Comparison of ENCODE assay signal across 11 mouse cellular contexts in the genomic region with DNA sequence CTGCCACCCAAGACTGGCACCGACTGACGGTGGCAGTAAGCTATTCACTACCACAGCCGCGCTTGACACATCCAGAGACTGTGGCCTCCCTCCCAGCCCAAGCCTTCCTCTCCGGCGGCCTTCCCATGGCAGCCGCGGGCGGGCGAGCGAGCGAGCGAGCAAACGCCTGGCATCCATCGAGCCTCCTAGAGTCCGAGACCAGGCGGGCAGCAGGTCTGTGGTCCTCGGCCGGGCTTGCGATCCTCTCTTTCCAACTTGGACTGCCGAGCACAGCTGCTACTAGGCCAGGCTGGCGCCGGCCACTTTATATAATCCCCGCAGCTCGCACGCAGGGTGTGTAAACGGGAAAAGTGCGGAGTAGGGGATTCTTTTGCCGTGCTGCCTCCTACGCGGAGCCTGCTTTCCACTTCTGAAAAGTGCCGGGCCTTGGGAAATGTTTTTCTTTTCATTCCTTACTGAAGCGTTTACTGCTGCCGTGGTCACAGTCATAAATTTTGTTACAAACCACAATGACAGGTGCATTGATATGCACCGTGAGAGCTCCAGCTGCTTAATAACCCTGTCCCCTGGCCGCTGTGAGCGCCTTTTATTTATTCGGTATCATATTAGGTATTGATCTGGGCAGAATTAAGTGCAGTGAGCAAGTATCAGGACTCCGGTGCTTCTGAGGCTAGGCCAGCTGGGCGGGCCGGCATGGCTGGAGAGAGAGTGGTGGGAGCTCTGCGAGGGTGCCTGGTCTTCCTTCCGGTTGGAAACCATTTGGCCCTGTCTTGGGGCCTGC. TPM values are rescaled to one million over a fixed set of nuclear protein-coding genes. Genes with fewer than 3 reads are reported as not detected.
DNase-seq lines count a peak whose midpoint lies in the region; ATAC-seq lines count a peak whose summit lies in the region.
"Had no signal": no experiment of that assay in that cellular context is flagged by ENCODE, and none has a peak within 500 bp of the region (broad histone marks: within the 10 kb centered on the region; RNA-seq: fewer than 3 reads in every experiment).

No protein-coding gene starts in this region.

- 1% methylated on average over 43 of the region's 43 CpGs for WGBS in midbrain, embryonic 10.5 days
- WGBS in midbrain, embryonic 14.5 days = under 1% methylated on average over 43 of the region's 43 CpGs
- under 1% methylated on average over 43 of the region's 43 CpGs for WGBS in hindbrain, embryonic 16.5 days
- under 1% methylated on average over 43 of the region's 43 CpGs for WGBS in neural tube, embryonic 12.5 days

- H3K9me3 ChIP-seq in midbrain, embryonic 10.5 days (replicated peaks) = no peaks in the 10 kb centered on the region
- no peaks in the 10 kb centered on the region for H3K9me3 ChIP-seq in midbrain, embryonic 14.5 days (ENCODE audit: control insufficient read depth, low read length)
- no peaks in the 10 kb centered on the region for H3K9me3 ChIP-seq in hindbrain, embryonic 16.5 days (ENCODE audit: control insufficient read depth, low read length)
- no peaks in the 10 kb centered on the region for H3K9me3 ChIP-seq in neural tube, embryonic 12.5 days

- no peak for ATAC-seq in midbrain, embryonic 14.5 days (ENCODE audit: low FRiP score, low TSS enrichment)
- ATAC-seq in hindbrain, embryonic 16.5 days = peak; percentile 3; the same call in 1 of the 2 replicates
- peak; percentile 48 for ATAC-seq in neural tube, embryonic 12.5 days (ENCODE audit: low FRiP score, low read depth)
- ATAC-seq in activated CD4-positive, CD25-positive, alpha-beta regulatory T cell, adult 4 months = no peak

- peaks cover 10% of the 10 kb centered on the region; the same call in 1 of the 2 replicates for H3K4me1 ChIP-seq in midbrain, embryonic 10.5 days
- H3K4me1 ChIP-seq in midbrain, embryonic 14.5 days (ENCODE audit: control insufficient read depth, insufficient read depth, low read length) = no peaks in the 10 kb centered on the region
- no peaks in the 10 kb centered on the region; the same call in 1 of the 2 replicates for H3K4me1 ChIP-seq in hindbrain, embryonic 16.5 days (ENCODE audit: control insufficient read depth, insufficient read depth, low read depth, low read length)
- H3K4me1 ChIP-seq in neural tube, embryonic 12.5 days = peaks cover 84% of the 10 kb centered on the region

- peaks cover 100% of the 10 kb centered on the region for H3K27me3 ChIP-seq in midbrain, embryonic 10.5 days (ENCODE audit: low read depth, poor library complexity, severe bottlenecking)
- H3K27me3 ChIP-seq in midbrain, embryonic 14.5 days (ENCODE audit: control insufficient read depth, insufficient read depth, low read length) = peaks cover 99% of the 10 kb centered on the region
- H3K27me3 ChIP-seq in hindbrain, embryonic 16.5 days (replicated peaks; ENCODE audit: control insufficient read depth, insufficient read depth, low read length) = peaks cover 55% of the 10 kb centered on the region
- no peaks in the 10 kb centered on the region for H3K27me3 ChIP-seq in neural tube, embryonic 12.5 days (replicated peaks)

- H3K4me2 ChIP-seq in midbrain, embryonic 14.5 days (ENCODE audit: low read length) = no peak overlapping the region
- peak overlapping the region; percentile 67 for H3K4me2 ChIP-seq in hindbrain, embryonic 16.5 days (ENCODE audit: low read length)
- peak overlapping the region; percentile 96 for H3K4me2 ChIP-seq in neural tube, embryonic 12.5 days (replicated peaks)

- no peaks in the 10 kb centered on the region for H3K36me3 ChIP-seq in midbrain, embryonic 10.5 days
- no peaks in the 10 kb centered on the region for H3K36me3 ChIP-seq in midbrain, embryonic 14.5 days (ENCODE audit: control insufficient read depth, insufficient read depth, low read length)
- no peaks in the 10 kb centered on the region for H3K36me3 ChIP-seq in hindbrain, embryonic 16.5 days (ENCODE audit: control insufficient read depth, insufficient read depth, low read length)
- peaks cover 21% of the 10 kb centered on the region; the same call in 1 of the 2 replicates for H3K36me3 ChIP-seq in neural tube, embryonic 12.5 days

- no peak overlapping the region for H3K27ac ChIP-seq in midbrain, embryonic 10.5 days (replicated peaks)
- H3K27ac ChIP-seq in midbrain, embryonic 14.5 days (replicated peaks; ENCODE audit: low read depth, low read length) = no peak overlapping the region
- H3K27ac ChIP-seq in hindbrain, embryonic 16.5 days (ENCODE audit: low read depth, low read length) = peak overlapping the region; percentile 88
- H3K27ac ChIP-seq in neural tube, embryonic 12.5 days = peak overlapping the region; percentile 99

- no peak overlapping the region for H3K9ac ChIP-seq in midbrain, embryonic 14.5 days (replicated peaks; ENCODE audit: low read length)
- H3K9ac ChIP-seq in hindbrain, embryonic 16.5 days (ENCODE audit: low read depth, low read length) = peak overlapping the region; percentile 68
- H3K9ac ChIP-seq in neural tube, embryonic 12.5 days = peak overlapping the region; percentile 92

- no peak overlapping the region for H3K4me3 ChIP-seq in midbrain, embryonic 10.5 days
- no peak overlapping the region for H3K4me3 ChIP-seq in midbrain, embryonic 14.5 days (replicated peaks; ENCODE audit: low read depth, low read length)
- H3K4me3 ChIP-seq in hindbrain, embryonic 16.5 days (ENCODE audit: low read length) = peak overlapping the region; percentile 42
- peak overlapping the region; percentile 47 for H3K4me3 ChIP-seq in neural tube, embryonic 12.5 days
- H3K4me3 ChIP-seq: myocyte had no signal

- peak; percentile 53 for DNase-seq in adrenal gland, adult 2 months
- no peak for DNase-seq in adrenal gland, adult 18-20 months (ENCODE audit: low spot score in 2 of 2)
- peak; percentile 64 for DNase-seq in midbrain, embryonic 10.5 days (ENCODE audit: low spot score)
- DNase-seq in midbrain, embryonic 14.5 days = no peak
- DNase-seq in lung, postnatal 25 days (ENCODE audit: low spot score) = no peak
- DNase-seq: cerebellum, adult 9-10 months had no signal

RNA-seq across cellular contexts. Expression of gene Gm28230, which starts 14.0 kb away (rescaled TPM):
- 1 to 10 TPM; 1.3 to 2.5 TPM for total RNA-seq in adrenal gland, adult 2 months (2021)
- 1.3 and 2.7 TPM in 2 replicates for polyA plus RNA-seq in adrenal gland, adult 2 months (2012; rRNA removed)
- total RNA-seq in adrenal gland, adult 18-20 months (2021) = 1 to 10 TPM; 1.6 to 2.8 TPM
- not detected in 2 replicates for polyA plus RNA-seq in midbrain, embryonic 10.5 days (2016; fragmentation: Nextera tagmentation; extraction: Ambion mirVana)
- not detected in 2 replicates for polyA plus RNA-seq in midbrain, embryonic 14.5 days (2014; fragmentation: Nextera tagmentation; extraction: Ambion mirVana)
- polyA plus RNA-seq in hindbrain, embryonic 16.5 days (2015; fragmentation: Nextera tagmentation; extraction: Ambion mirVana) = 0.45 and 0.72 TPM in 2 replicates
- polyA plus RNA-seq in neural tube, embryonic 12.5 days (2016; fragmentation: Nextera tagmentation; extraction: Ambion mirVana) = 6.9 and 9.1 TPM in 2 replicates
- not detected for polyA plus RNA-seq in activated CD4-positive, CD25-positive, alpha-beta regulatory T cell, adult 4 months (2017; shearing (Covaris generic))
- total RNA-seq: liver, adult 2 months had no signal
- polyA plus RNA-seq: liver, adult 2 months; myocyte had no signal

RNA-seq across cellular contexts. Expression of gene Hoxd1, which starts 22.3 kb away (rescaled TPM):
- not detected for total RNA-seq in adrenal gland, adult 2 months (2021)
- polyA plus RNA-seq in adrenal gland, adult 2 months (2012; rRNA removed) = not detected in 2 replicates
- total RNA-seq in adrenal gland, adult 18-20 months (2021) = not detected
- not detected in 2 replicates for polyA plus RNA-seq in midbrain, embryonic 10.5 days (2016; fragmentation: Nextera tagmentation; extraction: Ambion mirVana)
- polyA plus RNA-seq in midbrain, embryonic 14.5 days (2014; fragmentation: Nextera tagmentation; extraction: Ambion mirVana) = not detected in 2 replicates
- 1.1 and 1.3 TPM in 2 replicates for polyA plus RNA-seq in hindbrain, embryonic 16.5 days (2015; fragmentation: Nextera tagmentation; extraction: Ambion mirVana)
- polyA plus RNA-seq in neural tube, embryonic 12.5 days (2016; fragmentation: Nextera tagmentation; extraction: Ambion mirVana) = 6.8 and 7.8 TPM in 2 replicates
- not detected for polyA plus RNA-seq in activated CD4-positive, CD25-positive, alpha-beta regulatory T cell, adult 4 months (2017; shearing (Covaris generic))
- total RNA-seq: liver, adult 2 months had no signal
- polyA plus RNA-seq: liver, adult 2 months; myocyte had no signal

RNA-seq across cellular contexts. Expression of gene Hoxd4, which starts 28.8 kb away (rescaled TPM):
- total RNA-seq in adrenal gland, adult 2 months (2021) = 10 to 100 TPM; 16.7 to 19.3 TPM
- polyA plus RNA-seq in adrenal gland, adult 2 months (2012; rRNA removed) = 72.3 and 92.5 TPM in 2 replicates
- 10 to 100 TPM; 14.9 to 19.6 TPM for total RNA-seq in adrenal gland, adult 18-20 months (2021)
- not detected in 2 replicates for polyA plus RNA-seq in midbrain, embryonic 10.5 days (2016; fragmentation: Nextera tagmentation; extraction: Ambion mirVana)
- polyA plus RNA-seq in midbrain, embryonic 14.5 days (2014; fragmentation: Nextera tagmentation; extraction: Ambion mirVana) = not detected in 2 replicates
- 2.2 and 2.3 TPM in 2 replicates for polyA plus RNA-seq in hindbrain, embryonic 16.5 days (2015; fragmentation: Nextera tagmentation; extraction: Ambion mirVana)
- 14.2 and 16.0 TPM in 2 replicates for polyA plus RNA-seq in neural tube, embryonic 12.5 days (2016; fragmentation: Nextera tagmentation; extraction: Ambion mirVana)
- not detected for polyA plus RNA-seq in activated CD4-positive, CD25-positive, alpha-beta regulatory T cell, adult 4 months (2017; shearing (Covaris generic))
- polyA plus RNA-seq: myocyte had no signal

RNA-seq across cellular contexts. Expression of gene Hoxd3, which starts 28.8 kb away (rescaled TPM):
- total RNA-seq in adrenal gland, adult 2 months (2021) = 1 to 10 TPM in 1 of 2 experiments, under 1 TPM in 1; 0.62 to 1.0 TPM
- polyA plus RNA-seq in adrenal gland, adult 2 months (2012; rRNA removed) = 10.6 and 11.1 TPM in 2 replicates
- total RNA-seq in adrenal gland, adult 18-20 months (2021) = under 1 TPM; 0.89 to 0.90 TPM
- 0.06 TPM in 1 of 2 replicates, not detected in the other for polyA plus RNA-seq in midbrain, embryonic 10.5 days (2016; fragmentation: Nextera tagmentation; extraction: Ambion mirVana)
- polyA plus RNA-seq in midbrain, embryonic 14.5 days (2014; fragmentation: Nextera tagmentation; extraction: Ambion mirVana) = not detected in 2 replicates
- 43.8 and 48.0 TPM in 2 replicates for polyA plus RNA-seq in hindbrain, embryonic 16.5 days (2015; fragmentation: Nextera tagmentation; extraction: Ambion mirVana)
- polyA plus RNA-seq in neural tube, embryonic 12.5 days (2016; fragmentation: Nextera tagmentation; extraction: Ambion mirVana) = 55.9 and 68.9 TPM in 2 replicates
- polyA plus RNA-seq in activated CD4-positive, CD25-positive, alpha-beta regulatory T cell, adult 4 months (2017; shearing (Covaris generic)) = not detected
- total RNA-seq: liver, adult 2 months had no signal
- polyA plus RNA-seq: liver, adult 2 months; myocyte had no signal

RNA-seq across cellular contexts. Expression of gene Hoxd8, which starts 36.1 kb away (rescaled TPM):
- 10 to 100 TPM; 27.9 to 34.7 TPM for total RNA-seq in adrenal gland, adult 2 months (2021)
- 19.7 and 52.7 TPM in 2 replicates for polyA plus RNA-seq in adrenal gland, adult 2 months (2012; rRNA removed)
- 10 to 100 TPM; 24.6 to 36.4 TPM for total RNA-seq in adrenal gland, adult 18-20 months (2021)
- polyA plus RNA-seq in midbrain, embryonic 10.5 days (2016; fragmentation: Nextera tagmentation; extraction: Ambion mirVana) = not detected in 2 replicates
- not detected in 2 replicates for polyA plus RNA-seq in midbrain, embryonic 14.5 days (2014; fragmentation: Nextera tagmentation; extraction: Ambion mirVana)
- polyA plus RNA-seq in hindbrain, embryonic 16.5 days (2015; fragmentation: Nextera tagmentation; extraction: Ambion mirVana) = 0.66 and 1.1 TPM in 2 replicates
- polyA plus RNA-seq in neural tube, embryonic 12.5 days (2016; fragmentation: Nextera tagmentation; extraction: Ambion mirVana) = 20.8 and 21.4 TPM in 2 replicates
- not detected for polyA plus RNA-seq in activated CD4-positive, CD25-positive, alpha-beta regulatory T cell, adult 4 months (2017; shearing (Covaris generic))
- total RNA-seq: liver, adult 2 months had no signal
- polyA plus RNA-seq: myocyte had no signal

Comparison
In these comparisons a context has a peak if more than half of its experiments do, and no peak if none do; other contexts are left out.
1. DNase-seq: peak in adrenal gland, adult 2 months (single experiment) and midbrain, embryonic 10.5 days (single experiment); none in adrenal gland, adult 18-20 months (0 of 2), midbrain, embryonic 14.5 days (single experiment) and lung, postnatal 25 days (single experiment).
2. H3K27ac ChIP-seq: peak in hindbrain, embryonic 16.5 days (single experiment) and neural tube, embryonic 12.5 days (single experiment); none in midbrain, embryonic 10.5 days (single experiment) and midbrain, embryonic 14.5 days (single experiment).
3. H3K4me3 ChIP-seq: peak in hindbrain, embryonic 16.5 days (single experiment) and neural tube, embryonic 12.5 days (single experiment); none in midbrain, embryonic 10.5 days (single experiment) and midbrain, embryonic 14.5 days (single experiment).
4. ATAC-seq: peak in hindbrain, embryonic 16.5 days (single experiment) and neural tube, embryonic 12.5 days (single experiment); none in midbrain, embryonic 14.5 days (single experiment) and activated CD4-positive, CD25-positive, alpha-beta regulatory T cell, adult 4 months (single experiment).